Mouse (Mus musculus) midbrain, embryonic 12.5 days (tissue): ENCODE results near the gene Ecm1. TPM values are rescaled to one million over a fixed set of nuclear protein-coding genes. Genes with fewer than 3 reads are reported as not detected.

Source experiments
- ATAC-seq: fragments of 200-750 bp; cut with Nextera tagmentation; 2 replicates; pipeline ENCODE4 v1.8.0; 2017; ENCODE audit warnings: low read depth, moderate TSS enrichment, moderate library complexity; ENCODE audit not compliant: low FRiP score
- H3K27ac ChIP-seq: fragments of 300-500 bp; sonication (generic); replicated peaks from 2 replicates; pipeline ENCODE4 v1.5.1; 2016; ENCODE audit warnings: mild to moderate bottlenecking
- H3K27me3 ChIP-seq: fragments of 300-500 bp; sonication (generic); 2 replicates; pipeline ENCODE4 v1.6.1; 2016; ENCODE audit warnings: mild to moderate bottlenecking
- H3K36me3 ChIP-seq: fragments of 300-500 bp; sonication (generic); 2 replicates; pipeline ENCODE4 v1.6.1; 2016
- H3K4me1 ChIP-seq: fragments of 300-500 bp; sonication (generic); 2 replicates; pipeline ENCODE4 v1.6.1; 2016
- H3K4me2 ChIP-seq: fragments of 300-500 bp; sonication (generic); replicated peaks from 2 replicates; pipeline ENCODE4 v1.6.1; 2016; ENCODE audit warnings: mild to moderate bottlenecking, moderate library complexity
- H3K4me3 ChIP-seq: fragments of 300-500 bp; sonication (generic); 2 replicates; pipeline ENCODE4 v1.5.1; 2016; ENCODE audit warnings: mild to moderate bottlenecking
- H3K9ac ChIP-seq: fragments of 300-500 bp; sonication (generic); replicated peaks from 2 replicates; pipeline ENCODE4 v1.6.1; 2016; ENCODE audit warnings: mild to moderate bottlenecking, moderate library complexity
- H3K9me3 ChIP-seq: fragments of 300-500 bp; sonication (generic); 2 replicates; pipeline ENCODE4 v1.6.1; 2016; ENCODE audit warnings: mild to moderate bottlenecking
- WGBS: fragments of 180-500 bp; shearing (Covaris S2); methylation state at CpG from one replicate; pipeline ENCODE4 v1.1.7; 2016; 5-methylcytosine and 5-hydroxymethylcytosine counted together
- polyA plus RNA-seq: library from polyadenylated mRNA; unstranded; fragments of >200 nt; fragmentation: Nextera tagmentation; extraction: Ambion mirVana; gene quantifications from 2 replicates; pipeline ENCODE4 v1.2.1, GENCODE M21; 2016

Gene Ecm1
- polyA plus RNA-seq, 1 experiment from 2014 or later = 14.2 TPM

GRCm38 (mm10) chr3:95725863-95726262 is 13.5 kb downstream of the Ecm1 start:
- no peaks in the 10 kb centered on the region for H3K36me3 ChIP-seq
- no peaks in the 10 kb centered on the region for H3K9me3 ChIP-seq
- 85% methylated on average over 7 of the region's 7 CpGs for WGBS
- H3K4me1 ChIP-seq = no peaks in the 10 kb centered on the region
- H3K9ac ChIP-seq = no peak overlapping the region
- no peak overlapping the region for H3K4me2 ChIP-seq
- no peak for ATAC-seq
- H3K27me3 ChIP-seq = no peaks in the 10 kb centered on the region
- H3K27ac ChIP-seq = no peak overlapping the region
- H3K4me3 ChIP-seq = no peak overlapping the region

GRCm38 (mm10) chr3:95722386-95722785 is 17.0 kb downstream of the Ecm1 start:
- H3K4me2 ChIP-seq = no peak overlapping the region
- no peak overlapping the region for H3K4me3 ChIP-seq
- WGBS = 86% methylated on average over 3 of the region's 3 CpGs

GRCm38 (mm10) chr3:95718153-95718552 is 21.2 kb downstream of the Ecm1 start:
- Histone ChIP-seq H3K9me3 (no peaks in the 10 kb centered on the region), H3K9ac (no peak overlapping the region), H3K36me3 (no peaks in the 10 kb centered on the region), H3K4me2 (no peak overlapping the region), H3K27ac (no peak overlapping the region), H3K4me1 (no peaks in the 10 kb centered on the region), H3K27me3 (no peaks in the 10 kb centered on the region), H3K4me3 (no peak overlapping the region)
- ATAC-seq = no peak
- 91% methylated on average over 2 of the region's 2 CpGs for WGBS

More at GRCm38 (mm10) chr3:95722386-95722785, 17.0 kb downstream of the Ecm1 start:
- no peaks in the 10 kb centered on the region for H3K27me3 ChIP-seq
- no peak for ATAC-seq
- H3K9ac ChIP-seq = no peak overlapping the region
- H3K36me3 ChIP-seq = no peaks in the 10 kb centered on the region
- H3K27ac ChIP-seq = no peak overlapping the region
- H3K4me1 ChIP-seq = no peaks in the 10 kb centered on the region
- no peaks in the 10 kb centered on the region for H3K9me3 ChIP-seq

GRCm38 (mm10) chr3:95716075-95716474 is 23.3 kb downstream of the Ecm1 start:
- Histone ChIP-seq H3K9ac (no peak overlapping the region), H3K27me3 (no peaks in the 10 kb centered on the region), H3K4me2 (no peak overlapping the region), H3K36me3 (no peaks in the 10 kb centered on the region), H3K27ac (no peak overlapping the region), H3K4me1 (no peaks in the 10 kb centered on the region), H3K9me3 (no peaks in the 10 kb centered on the region), H3K4me3 (no peak overlapping the region)
- 79% methylated on average over 1 of the region's 1 CpGs for WGBS
- no peak for ATAC-seq

- H3K4me1 ChIP-seq = no peaks in the 10 kb centered on the region
- H3K4me2 ChIP-seq = no peak overlapping the region
- H3K27ac ChIP-seq = no peak overlapping the region
- H3K9me3 ChIP-seq = no peaks in the 10 kb centered on the region
- H3K27me3 ChIP-seq = no peaks in the 10 kb centered on the region
- no peak overlapping the region for H3K4me3 ChIP-seq
- H3K36me3 ChIP-seq = no peaks in the 10 kb centered on the region
- H3K9ac ChIP-seq = no peak overlapping the region
- no peak for ATAC-seq
These were observed 29.4 kb downstream of the Ecm1 start for GRCm38 (mm10) chr3:95709967-95710366.

- Histone ChIP-seq H3K36me3 (no peaks in the 10 kb centered on the region), H3K27ac (no peak overlapping the region), H3K4me3 (no peak overlapping the region), H3K9me3 (no peaks in the 10 kb centered on the region), H3K4me1 (no peaks in the 10 kb centered on the region), H3K4me2 (no peak overlapping the region), H3K9ac (no peak overlapping the region), H3K27me3 (no peaks in the 10 kb centered on the region)
- WGBS = 94% methylated on average over 4 of the region's 4 CpGs
- ATAC-seq = no peak
These were observed 30.3 kb downstream of the Ecm1 start for GRCm38 (mm10) chr3:95709044-95709443.

GRCm38 (mm10) chr3:95707497-95707896 is 31.9 kb downstream of the Ecm1 start:
- no peak overlapping the region for H3K9ac ChIP-seq
- H3K4me1 ChIP-seq = no peaks in the 10 kb centered on the region
- no peak for ATAC-seq
- no peak overlapping the region for H3K4me2 ChIP-seq
- no peak overlapping the region for H3K27ac ChIP-seq
- H3K27me3 ChIP-seq = no peaks in the 10 kb centered on the region
- WGBS = 90% methylated on average over 7 of the region's 7 CpGs
- no peak overlapping the region for H3K4me3 ChIP-seq
- no peaks in the 10 kb centered on the region for H3K36me3 ChIP-seq
- no peaks in the 10 kb centered on the region for H3K9me3 ChIP-seq

GRCm38 (mm10) chr3:95706273-95706672 is 33.1 kb downstream of the Ecm1 start:
- Histone ChIP-seq H3K4me1 (peaks cover 10% of the 10 kb centered on the region), H3K4me2 (no peak overlapping the region), H3K4me3 (no peak overlapping the region), H3K9me3 (no peaks in the 10 kb centered on the region), H3K27ac (no peak overlapping the region), H3K9ac (no peak overlapping the region), H3K36me3 (no peaks in the 10 kb centered on the region), H3K27me3 (no peaks in the 10 kb centered on the region)
- no peak for ATAC-seq
- 88% methylated on average over 4 of the region's 4 CpGs for WGBS

GRCm38 (mm10) chr3:95704612-95705011 is 34.8 kb downstream of the Ecm1 start:
- Histone ChIP-seq H3K9ac (no peak overlapping the region), H3K9me3 (no peaks in the 10 kb centered on the region), H3K4me2 (no peak overlapping the region), H3K36me3 (no peaks in the 10 kb centered on the region), H3K4me3 (no peak overlapping the region), H3K4me1 (peaks cover 10% of the 10 kb centered on the region), H3K27ac (no peak overlapping the region), H3K27me3 (no peaks in the 10 kb centered on the region)
- WGBS = 89% methylated on average over 4 of the region's 4 CpGs
- no peak for ATAC-seq

- no peaks in the 10 kb centered on the region for H3K27me3 ChIP-seq
These were observed 36.1 kb downstream of the Ecm1 start for GRCm38 (mm10) chr3:95703276-95703675.

GRCm38 (mm10) chr3:95701877-95702540 is 37.4 kb downstream of the Ecm1 start:
- Histone ChIP-seq H3K9me3 (no peaks in the 10 kb centered on the region), H3K9ac (peak overlapping the region; percentile 35; the same call in 1 of the 2 replicates), H3K36me3 (no peaks in the 10 kb centered on the region), H3K4me1 (peaks cover 10% of the 10 kb centered on the region), H3K4me3 (peak overlapping the region; percentile 25), H3K4me2 (peak overlapping the region; percentile 52), H3K27me3 (no peaks in the 10 kb centered on the region), H3K27ac (peak overlapping the region; percentile 47; the same call in 1 of the 2 replicates)
- peak; percentile 92 for ATAC-seq
- 4% methylated on average over 24 of the region's 24 CpGs for WGBS

More at GRCm38 (mm10) chr3:95703276-95703675, 36.1 kb downstream of the Ecm1 start:
- WGBS = 98% methylated on average over 3 of the region's 3 CpGs
- Histone ChIP-seq H3K9me3 (no peaks in the 10 kb centered on the region), H3K4me3 (no peak overlapping the region), H3K27ac (no peak overlapping the region), H3K4me2 (no peak overlapping the region), H3K36me3 (no peaks in the 10 kb centered on the region), H3K4me1 (peaks cover 10% of the 10 kb centered on the region), H3K9ac (no peak overlapping the region)
- no peak for ATAC-seq

- Histone ChIP-seq H3K9me3 (no peaks in the 10 kb centered on the region), H3K4me1 (peaks cover 14% of the 10 kb centered on the region), H3K27me3 (no peaks in the 10 kb centered on the region), H3K27ac (no peak overlapping the region), H3K36me3 (no peaks in the 10 kb centered on the region), H3K4me2 (no peak overlapping the region), H3K9ac (no peak overlapping the region), H3K4me3 (no peak overlapping the region)
- 77% methylated on average over 2 of the region's 2 CpGs for WGBS
- ATAC-seq = no peak
These were observed 38.3 kb downstream of the Ecm1 start for GRCm38 (mm10) chr3:95701085-95701484.

GRCm38 (mm10) chr3:95700233-95700681 is 39.1 kb downstream of the Ecm1 start:
- peaks cover 21% of the 10 kb centered on the region for H3K4me1 ChIP-seq
- no peak for ATAC-seq
- no peaks in the 10 kb centered on the region for H3K27me3 ChIP-seq
- 59% methylated on average over 6 of the region's 6 CpGs for WGBS
- no peaks in the 10 kb centered on the region for H3K36me3 ChIP-seq
- no peak overlapping the region for H3K4me2 ChIP-seq
- no peak overlapping the region for H3K9ac ChIP-seq
- H3K27ac ChIP-seq = no peak overlapping the region
- H3K9me3 ChIP-seq = no peaks in the 10 kb centered on the region
- no peak overlapping the region for H3K4me3 ChIP-seq
